Mouse (Mus musculus) hematopoietic multipotent progenitor cell, adult 10-12 weeks (in vitro differentiated cells): ENCODE results near the gene Btbd35f8. TPM values are rescaled to one million over a fixed set of nuclear protein-coding genes. Genes with fewer than 3 reads are reported as not detected.

Source experiments
- polyA plus RNA-seq: library from polyadenylated mRNA; stranded (reverse); fragments of >175 nt; gene quantifications from 2 replicates; pipeline ENCODE4 v1.2.3, GENCODE M21; 2012; ENCODE audit warnings: low replicate concordance

The Btbd35f8 gene
- not detected in 2 replicates for polyA plus RNA-seq

DNA sequence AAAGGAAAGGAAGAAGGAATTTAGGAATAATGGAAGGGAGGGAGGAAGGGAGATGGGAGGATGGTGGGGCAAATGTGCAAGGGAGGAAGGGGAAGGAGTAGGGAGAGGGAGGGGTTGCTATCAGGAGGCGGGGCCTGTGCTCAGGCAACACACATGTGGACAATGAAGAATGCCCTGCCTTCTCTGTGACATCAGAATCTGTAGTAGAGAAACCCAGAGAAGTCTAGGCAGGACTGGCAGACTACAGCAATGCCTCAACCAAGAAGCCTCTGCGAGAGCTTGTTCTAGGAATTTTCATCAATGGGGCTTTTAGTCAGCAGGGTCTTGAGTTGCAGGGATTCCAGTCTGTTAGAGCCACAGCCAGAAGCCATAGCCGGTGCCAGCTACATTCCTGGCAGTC is at the start of gene Btbd35f8:
TSS of gene Btbd35f8 (plus strand) at position 301 of the 400 bp plus-strand sequence.

Other genes with a start within 250 kb of the Btbd35f8 start
- gene Spin2g, start 211.8 kb upstream of the Btbd35f8 start, polyA plus RNA-seq: not detected in 2 replicates